Mouse (Mus musculus): Measurements from ENCODE around the gene Adam10. TPM values are rescaled to one million over a fixed set of nuclear protein-coding genes. Genes with fewer than 3 reads are reported as not detected.
A peak's percentile ranks its signal among the peaks of the same experiment; 100 is the strongest.

Gene Adam10
- polyA plus RNA-seq, 1 experiment from 2014 or later = 64.7 TPM

DNA sequence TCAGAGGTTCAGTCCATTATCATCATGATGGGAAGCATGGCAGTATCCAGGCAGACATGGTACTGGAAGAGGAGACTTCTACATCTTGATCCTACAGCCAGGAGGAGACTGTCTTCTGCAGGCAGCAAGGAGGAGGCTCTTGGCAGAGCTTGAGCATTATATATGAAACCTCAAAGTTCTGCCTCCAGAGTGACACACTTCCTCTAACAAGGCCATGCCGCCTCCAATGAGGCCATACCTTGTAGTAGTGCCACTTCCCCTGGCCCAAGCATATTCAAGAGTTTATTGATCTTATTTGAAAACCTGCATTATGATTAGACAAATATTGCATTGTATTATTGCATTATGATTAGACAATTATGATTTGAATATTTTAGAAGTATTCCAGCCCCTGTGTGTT, 27.6 kb downstream of the Adam10 start:
- DNase-seq (ENCODE audit: low spot score) = no peak

DNA sequence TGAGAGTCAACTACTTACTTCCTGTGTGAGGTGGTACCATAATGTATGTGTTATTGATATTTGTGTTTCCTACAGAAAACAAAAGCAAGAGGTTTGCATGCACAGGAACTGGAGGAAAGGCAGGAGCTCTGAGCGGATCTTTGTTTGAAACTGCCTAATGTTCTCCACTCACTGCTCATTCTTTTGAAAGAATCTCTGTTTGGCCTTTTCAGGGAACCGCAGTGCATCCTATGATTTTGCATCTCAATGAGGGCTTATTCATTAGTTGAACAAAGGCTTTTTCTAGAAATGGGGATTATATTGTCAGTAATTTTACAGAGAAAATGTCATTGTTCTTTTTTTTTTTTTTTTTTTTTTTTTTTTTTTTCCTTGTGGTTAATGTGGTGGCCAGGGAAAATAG, 50.7 kb downstream of the Adam10 start:
- Histone ChIP-seq H3K4me3 (ENCODE audit: low read depth, low read length) (no peak overlapping the region), H3K27ac (ENCODE audit: low read depth, low read length) (peak overlapping the region; percentile 17; the same call in 1 of the 2 replicates), H3K4me1 (ENCODE audit: control insufficient read depth, insufficient read depth, low read length) (no peaks in the 10 kb centered on the region), H3K9ac (ENCODE audit: low read length) (no peak overlapping the region), H3K36me3 (ENCODE audit: control insufficient read depth, insufficient read depth, low read length) (no peaks in the 10 kb centered on the region), H3K27me3 (ENCODE audit: control insufficient read depth, insufficient read depth, low read length) (no peaks in the 10 kb centered on the region), H3K4me2 (ENCODE audit: low read depth) (no peak overlapping the region), H3K9me3 (ENCODE audit: control insufficient read depth, low read length) (no peaks in the 10 kb centered on the region)
- ATAC-seq (ENCODE audit: insufficient read depth, low FRiP score, low TSS enrichment) (no peak), DNase-seq (ENCODE audit: low spot score) (peak; percentile 18)
- WGBS = 44% methylated on average over 2 of the region's 2 CpGs

More for the DNA sequence above, 27.6 kb downstream of the Adam10 start:
- Histone ChIP-seq H3K9me3 (ENCODE audit: control insufficient read depth, low read length) (no peaks in the 10 kb centered on the region), H3K36me3 (ENCODE audit: control insufficient read depth, insufficient read depth, low read length) (no peaks in the 10 kb centered on the region; the same call in 1 of the 2 replicates), H3K27ac (ENCODE audit: low read depth, low read length) (no peak overlapping the region), H3K4me3 (ENCODE audit: low read depth, low read length) (no peak overlapping the region), H3K4me1 (ENCODE audit: control insufficient read depth, insufficient read depth, low read length) (no peaks in the 10 kb centered on the region), H3K9ac (ENCODE audit: low read length) (no peak overlapping the region), H3K4me2 (ENCODE audit: low read depth) (no peak overlapping the region), H3K27me3 (ENCODE audit: control insufficient read depth, insufficient read depth, low read length) (no peaks in the 10 kb centered on the region)
- ATAC-seq (ENCODE audit: insufficient read depth, low FRiP score, low TSS enrichment) = no peak
- 91% methylated on average over 1 of the region's 1 CpGs for WGBS

DNA sequence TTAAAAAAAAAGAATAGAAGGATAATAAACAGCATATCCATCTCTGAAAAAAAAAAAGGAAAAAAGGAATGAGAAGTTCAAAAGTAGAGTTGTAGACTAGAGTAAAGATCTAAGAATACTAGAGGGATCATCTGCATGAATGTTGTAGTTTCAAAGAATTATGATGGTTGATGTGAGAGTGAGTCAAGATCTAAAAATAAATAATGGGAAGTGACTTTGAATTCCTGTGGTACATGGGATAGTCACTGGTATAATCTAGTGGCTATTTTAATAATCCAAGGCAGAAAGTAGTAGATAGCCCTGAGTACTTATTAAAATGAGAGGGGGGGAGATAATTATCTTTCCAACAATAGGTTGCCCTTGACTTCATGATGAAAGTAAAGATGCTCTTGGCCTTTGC, 52.3 kb downstream of the Adam10 start:
- H3K27ac ChIP-seq (ENCODE audit: low read depth, low read length) = no peak overlapping the region
- H3K36me3 ChIP-seq (ENCODE audit: control insufficient read depth, insufficient read depth, low read length) = no peaks in the 10 kb centered on the region
- no peak overlapping the region for H3K4me3 ChIP-seq (ENCODE audit: low read depth, low read length)
- DNase-seq (ENCODE audit: low spot score) = no peak
- no peaks in the 10 kb centered on the region for H3K4me1 ChIP-seq (ENCODE audit: control insufficient read depth, insufficient read depth, low read length)
- no peak overlapping the region for H3K9ac ChIP-seq (ENCODE audit: low read length)
- H3K4me2 ChIP-seq (ENCODE audit: low read depth) = no peak overlapping the region
- no peaks in the 10 kb centered on the region for H3K9me3 ChIP-seq (ENCODE audit: control insufficient read depth, low read length)
- no peaks in the 10 kb centered on the region for H3K27me3 ChIP-seq (ENCODE audit: control insufficient read depth, insufficient read depth, low read length)
- no peak for ATAC-seq (ENCODE audit: insufficient read depth, low FRiP score, low TSS enrichment)

DNA sequence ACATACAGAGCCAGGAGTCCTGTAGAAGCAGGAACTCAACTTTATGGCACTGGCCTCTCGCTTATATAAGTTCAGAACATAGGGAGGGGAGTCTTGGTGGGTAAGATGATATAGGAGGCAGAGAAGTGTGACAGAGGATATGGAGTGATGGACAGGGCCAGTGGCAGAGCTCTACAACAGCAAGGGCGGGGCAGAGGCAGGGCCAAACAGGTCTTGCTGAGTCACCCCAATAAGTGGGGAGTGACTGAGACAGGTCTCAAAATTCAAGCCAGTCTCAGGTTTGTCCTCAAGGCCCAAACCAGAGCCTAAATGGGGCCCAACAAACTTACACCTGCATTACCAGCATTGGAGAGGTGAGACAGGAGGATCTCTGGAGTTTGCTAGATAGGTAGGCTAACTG, 54.4 kb downstream of the Adam10 start:
- no peaks in the 10 kb centered on the region for H3K4me1 ChIP-seq (ENCODE audit: control insufficient read depth, insufficient read depth, low read length)
- H3K27me3 ChIP-seq (ENCODE audit: control insufficient read depth, insufficient read depth, low read length) = no peaks in the 10 kb centered on the region
- H3K4me2 ChIP-seq (ENCODE audit: low read depth) = no peak overlapping the region
- DNase-seq (ENCODE audit: low spot score) (no peak), ATAC-seq (ENCODE audit: insufficient read depth, low FRiP score, low TSS enrichment) (no peak)
- no peaks in the 10 kb centered on the region for H3K9me3 ChIP-seq (ENCODE audit: control insufficient read depth, low read length)
- H3K36me3 ChIP-seq (ENCODE audit: control insufficient read depth, insufficient read depth, low read length) = no peaks in the 10 kb centered on the region
- no peak overlapping the region for H3K4me3 ChIP-seq (ENCODE audit: low read depth, low read length)
- WGBS = 96% methylated on average over 2 of the region's 2 CpGs
- H3K9ac ChIP-seq (ENCODE audit: low read length) = no peak overlapping the region
- no peak overlapping the region for H3K27ac ChIP-seq (ENCODE audit: low read depth, low read length)

DNA sequence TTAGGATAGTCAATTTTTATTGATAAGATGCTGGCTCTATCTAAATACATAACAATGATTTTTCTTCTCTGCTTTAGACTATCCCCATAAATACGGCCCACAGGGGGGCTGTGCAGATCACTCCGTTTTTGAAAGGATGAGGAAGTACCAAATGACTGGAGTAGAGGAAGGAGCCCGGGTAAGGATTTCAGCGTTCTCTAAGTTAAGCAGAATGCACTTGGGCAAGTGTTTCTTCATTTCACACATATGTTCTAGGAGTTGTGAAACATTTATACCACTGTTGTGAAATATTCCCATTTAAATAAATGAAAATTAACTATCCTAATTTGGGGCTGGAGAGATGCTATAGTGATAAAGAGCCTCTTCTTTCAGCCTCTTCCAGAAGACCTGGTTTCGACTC, 61.2 kb downstream of the Adam10 start:
- DNase-seq (ENCODE audit: low spot score) (no peak), ATAC-seq (ENCODE audit: insufficient read depth, low FRiP score, low TSS enrichment) (no peak)
- no peak overlapping the region for H3K4me3 ChIP-seq (ENCODE audit: low read depth, low read length)
- no peaks in the 10 kb centered on the region for H3K4me1 ChIP-seq (ENCODE audit: control insufficient read depth, insufficient read depth, low read length)
- H3K4me2 ChIP-seq (ENCODE audit: low read depth) = no peak overlapping the region
- no peaks in the 10 kb centered on the region for H3K36me3 ChIP-seq (ENCODE audit: control insufficient read depth, insufficient read depth, low read length)
- no peaks in the 10 kb centered on the region for H3K27me3 ChIP-seq (ENCODE audit: control insufficient read depth, insufficient read depth, low read length)
- no peaks in the 10 kb centered on the region for H3K9me3 ChIP-seq (ENCODE audit: control insufficient read depth, low read length)
- 86% methylated on average over 5 of the region's 5 CpGs for WGBS
- no peak overlapping the region for H3K9ac ChIP-seq (ENCODE audit: low read length)
- no peak overlapping the region for H3K27ac ChIP-seq (ENCODE audit: low read depth, low read length)

DNA sequence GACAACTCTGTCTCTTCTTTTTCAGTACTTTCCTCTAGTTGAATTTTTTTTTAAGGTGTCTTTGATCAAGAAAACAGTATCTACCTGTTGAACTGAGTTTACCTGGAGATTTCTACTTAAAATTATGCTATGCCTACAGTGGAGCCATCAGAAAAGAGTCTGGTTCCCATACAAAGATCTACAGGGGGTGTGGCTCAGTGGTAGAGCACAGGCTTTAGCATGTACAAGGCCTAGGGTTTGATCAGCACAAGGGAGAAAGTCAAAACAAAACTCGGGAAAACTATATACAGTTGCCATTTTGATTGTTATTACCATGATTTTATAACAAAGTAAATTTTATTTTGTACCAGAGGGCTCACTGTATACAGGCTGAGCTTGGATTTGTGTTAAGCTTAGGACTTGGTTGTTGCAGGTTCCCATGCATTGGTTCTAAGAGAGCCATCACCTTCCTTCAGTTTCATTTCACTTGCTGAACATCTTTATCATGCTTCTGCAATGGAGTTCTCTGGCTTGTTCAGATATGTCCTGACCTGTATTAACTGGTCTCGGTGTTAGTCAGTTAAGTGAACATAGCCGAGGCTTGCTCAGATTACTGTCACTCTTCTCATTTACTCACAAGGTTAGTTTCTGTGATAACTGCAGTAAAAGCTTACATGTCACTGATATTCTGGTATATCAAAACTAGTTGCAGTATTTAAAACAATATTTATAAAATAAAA, 72.9 kb downstream of the Adam10 start:
- H3K27ac ChIP-seq (ENCODE audit: low read depth, low read length) = no peak overlapping the region
- no peak overlapping the region for H3K9ac ChIP-seq (ENCODE audit: low read length)
- no peak for DNase-seq (ENCODE audit: low spot score)
- H3K27me3 ChIP-seq (ENCODE audit: control insufficient read depth, insufficient read depth, low read length) = no peaks in the 10 kb centered on the region
- no peak for ATAC-seq (ENCODE audit: insufficient read depth, low FRiP score, low TSS enrichment)
- no peak overlapping the region for H3K4me2 ChIP-seq (ENCODE audit: low read depth)
- H3K9me3 ChIP-seq (ENCODE audit: control insufficient read depth, low read length) = no peaks in the 10 kb centered on the region
- no peak overlapping the region for H3K4me3 ChIP-seq (ENCODE audit: low read depth, low read length)
- H3K36me3 ChIP-seq (ENCODE audit: control insufficient read depth, insufficient read depth, low read length) = no peaks in the 10 kb centered on the region
- H3K4me1 ChIP-seq (ENCODE audit: control insufficient read depth, insufficient read depth, low read length) = no peaks in the 10 kb centered on the region
- 92% methylated on average over 3 of the region's 3 CpGs for WGBS

DNA sequence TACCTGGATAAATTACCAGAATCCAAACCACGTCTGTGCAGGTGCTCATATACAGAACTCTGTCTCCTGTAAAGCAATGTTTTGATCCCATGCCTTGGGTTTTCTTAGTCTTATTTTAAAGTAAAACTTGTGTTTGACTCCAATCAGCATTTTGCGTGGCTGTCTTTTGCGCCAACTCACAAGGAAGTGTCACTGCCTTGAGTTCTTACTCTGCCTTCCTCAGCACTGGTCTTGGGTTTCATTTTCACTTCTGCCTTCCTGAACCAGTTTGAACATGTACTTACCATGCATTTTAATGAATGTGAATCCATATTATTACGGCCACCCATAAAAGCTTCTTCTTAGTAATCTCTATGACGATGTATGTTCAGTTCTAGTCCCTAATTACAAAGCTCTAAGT, 82.2 kb downstream of the Adam10 start:
- no peak overlapping the region for H3K9ac ChIP-seq (ENCODE audit: low read length)
- ATAC-seq (ENCODE audit: insufficient read depth, low FRiP score, low TSS enrichment) (no peak), DNase-seq (ENCODE audit: low spot score) (no peak)
- no peak overlapping the region for H3K27ac ChIP-seq (ENCODE audit: low read depth, low read length)
- no peaks in the 10 kb centered on the region for H3K27me3 ChIP-seq (ENCODE audit: control insufficient read depth, insufficient read depth, low read length)
- H3K4me3 ChIP-seq (ENCODE audit: low read depth, low read length) = no peak overlapping the region
- H3K36me3 ChIP-seq (ENCODE audit: control insufficient read depth, insufficient read depth, low read length) = peaks cover 2% of the 10 kb centered on the region; the same call in 1 of the 2 replicates
- 95% methylated on average over 5 of the region's 5 CpGs for WGBS
- no peak overlapping the region for H3K4me2 ChIP-seq (ENCODE audit: low read depth)
- no peaks in the 10 kb centered on the region for H3K9me3 ChIP-seq (ENCODE audit: control insufficient read depth, low read length)
- no peaks in the 10 kb centered on the region for H3K4me1 ChIP-seq (ENCODE audit: control insufficient read depth, insufficient read depth, low read length)

DNA sequence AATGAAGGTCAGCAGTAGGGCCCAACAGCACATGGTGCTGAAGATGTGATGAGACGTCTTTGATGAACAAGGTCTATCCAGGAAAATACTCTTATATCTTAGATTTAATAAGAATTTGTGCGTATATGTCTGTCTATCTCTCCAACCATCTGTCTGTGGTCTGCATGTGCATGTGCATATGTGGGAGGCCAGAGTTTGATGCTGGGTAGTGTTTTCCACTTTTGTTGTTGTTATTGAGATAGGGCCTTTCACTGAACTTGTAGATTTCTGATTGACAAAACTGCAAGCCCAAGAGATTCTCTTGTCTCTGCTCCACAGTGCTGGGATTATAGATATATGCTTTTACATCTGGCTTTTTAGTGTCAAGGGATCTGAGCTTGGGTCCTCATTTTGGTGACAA, 96.7 kb downstream of the Adam10 start:
- no peak for DNase-seq (ENCODE audit: low spot score)
- Histone ChIP-seq H3K27ac (ENCODE audit: low read depth, low read length) (no peak overlapping the region), H3K9me3 (ENCODE audit: control insufficient read depth, low read length) (no peaks in the 10 kb centered on the region), H3K9ac (ENCODE audit: low read length) (no peak overlapping the region), H3K4me1 (ENCODE audit: control insufficient read depth, insufficient read depth, low read length) (no peaks in the 10 kb centered on the region), H3K27me3 (ENCODE audit: control insufficient read depth, insufficient read depth, low read length) (no peaks in the 10 kb centered on the region), H3K36me3 (ENCODE audit: control insufficient read depth, insufficient read depth, low read length) (no peaks in the 10 kb centered on the region), H3K4me3 (ENCODE audit: low read depth, low read length) (no peak overlapping the region), H3K4me2 (ENCODE audit: low read depth) (no peak overlapping the region)
- ATAC-seq (ENCODE audit: insufficient read depth, low FRiP score, low TSS enrichment) = no peak
- 92% methylated on average over 2 of the region's 2 CpGs for WGBS

DNA sequence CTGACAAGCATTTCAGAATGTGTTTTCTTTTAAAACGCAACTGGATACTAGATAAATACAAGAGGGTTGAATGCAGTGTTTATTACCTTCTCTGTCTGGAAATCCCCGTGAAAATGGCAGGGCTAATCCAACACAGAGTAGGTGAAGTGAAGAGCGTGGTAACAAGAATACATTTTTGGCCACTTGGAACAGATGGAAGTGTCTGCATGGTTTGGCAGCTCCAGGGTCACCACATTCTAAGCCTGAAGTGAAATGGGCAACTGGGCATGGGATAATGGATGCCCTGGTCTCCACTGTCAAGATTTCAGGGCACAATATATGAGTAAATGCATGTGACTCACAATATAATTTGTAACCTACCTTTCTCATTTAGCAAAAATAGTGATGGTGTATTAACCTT, 103.4 kb downstream of the Adam10 start:
- Histone ChIP-seq H3K4me1 (ENCODE audit: control insufficient read depth, insufficient read depth, low read length) (no peaks in the 10 kb centered on the region), H3K36me3 (ENCODE audit: control insufficient read depth, insufficient read depth, low read length) (no peaks in the 10 kb centered on the region), H3K9ac (ENCODE audit: low read length) (no peak overlapping the region), H3K9me3 (ENCODE audit: control insufficient read depth, low read length) (no peaks in the 10 kb centered on the region), H3K4me3 (ENCODE audit: low read depth, low read length) (no peak overlapping the region), H3K27me3 (ENCODE audit: control insufficient read depth, insufficient read depth, low read length) (no peaks in the 10 kb centered on the region), H3K27ac (ENCODE audit: low read depth, low read length) (no peak overlapping the region), H3K4me2 (ENCODE audit: low read depth) (no peak overlapping the region)
- ATAC-seq (ENCODE audit: insufficient read depth, low FRiP score, low TSS enrichment) = no peak
- WGBS = 58% methylated on average over 3 of the region's 3 CpGs
- DNase-seq (ENCODE audit: low spot score) = no peak
